Mouse (Mus musculus): ENCODE results near the gene Tex19.1. TPM values are rescaled to one million over a fixed set of nuclear protein-coding genes. Genes with fewer than 3 reads are reported as not detected.

Tex19.1 gene
- polyA plus RNA-seq, 1 experiment from 2014 or later, result 0.34 TPM

DNA sequence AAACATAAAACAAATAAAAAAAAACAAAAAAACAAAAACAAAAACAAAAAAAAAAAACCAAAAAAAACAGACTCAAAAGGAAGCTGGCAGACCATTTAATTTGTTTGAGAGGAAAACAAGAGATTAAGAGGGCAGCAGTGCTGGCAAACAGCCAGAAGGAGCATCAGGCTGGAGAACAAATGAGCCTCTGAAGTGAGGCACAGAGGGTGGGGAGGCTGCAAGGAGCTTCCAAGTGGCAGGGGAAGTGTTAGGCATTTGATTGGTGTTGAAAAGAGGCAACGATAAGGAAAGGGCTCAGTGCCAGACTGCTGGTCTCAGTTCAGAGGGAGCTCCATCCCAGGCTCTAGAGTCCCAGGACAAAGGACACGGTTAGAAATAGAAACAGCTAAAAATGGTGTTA, 36.0 kb upstream of the Tex19.1 start:
- 16% methylated on average over 2 of the region's 2 CpGs for WGBS
- DNase-seq (ENCODE audit: low spot score) (peak; percentile 66), ATAC-seq (ENCODE audit: low FRiP score, low TSS enrichment) (peak; percentile 71)

GRCm38 (mm10) chr11:121111051-121111450, 34.9 kb upstream of the Tex19.1 start:
- no peaks in the 10 kb centered on the region for H3K36me3 ChIP-seq (ENCODE audit: control insufficient read depth, insufficient read depth, low read length)
- 81% methylated on average over 3 of the region's 3 CpGs for WGBS
- TF ChIP-seq CTCF (IDR thresholded peaks at IDR 0.05; ENCODE audit: low read depth) (no peak), EP300 (optimal IDR thresholded peaks at IDR 0.05) (no peak)
- DNase-seq (ENCODE audit: low spot score), result no peak
- no peak overlapping the region for H3K4me2 ChIP-seq (replicated peaks; ENCODE audit: low read depth)
- no peaks in the 10 kb centered on the region for H3K27me3 ChIP-seq (ENCODE audit: control insufficient read depth, insufficient read depth, low read length)
- H3K27ac ChIP-seq (replicated peaks), result no peak overlapping the region
- ATAC-seq (ENCODE audit: low FRiP score, low TSS enrichment), result no peak
- no peak overlapping the region for H3K9ac ChIP-seq (ENCODE audit: low read length)
- no peaks in the 10 kb centered on the region for H3K4me1 ChIP-seq (replicated peaks; ENCODE audit: control insufficient read depth, insufficient read depth)
- no peaks in the 10 kb centered on the region for H3K9me3 ChIP-seq (ENCODE audit: control insufficient read depth, low read length)
- H3K4me3 ChIP-seq (ENCODE audit: low read depth, low read length), result no peak overlapping the region

More for the DNA sequence above, 36.0 kb upstream of the Tex19.1 start:
- H3K9ac ChIP-seq (ENCODE audit: low read length), result no peak overlapping the region
- H3K36me3 ChIP-seq (ENCODE audit: control insufficient read depth, insufficient read depth, low read length), result no peaks in the 10 kb centered on the region
- no peaks in the 10 kb centered on the region for H3K4me1 ChIP-seq (replicated peaks; ENCODE audit: control insufficient read depth, insufficient read depth)
- TF ChIP-seq EP300 (optimal IDR thresholded peaks at IDR 0.05) (no peak), CTCF (IDR thresholded peaks at IDR 0.05; ENCODE audit: low read depth) (no peak)
- H3K4me2 ChIP-seq (replicated peaks; ENCODE audit: low read depth), result no peak overlapping the region
- no peaks in the 10 kb centered on the region for H3K9me3 ChIP-seq (ENCODE audit: control insufficient read depth, low read length)
- H3K27ac ChIP-seq (replicated peaks), result no peak overlapping the region
- no peaks in the 10 kb centered on the region for H3K27me3 ChIP-seq (ENCODE audit: control insufficient read depth, insufficient read depth, low read length)
- no peak overlapping the region for H3K4me3 ChIP-seq (ENCODE audit: low read depth, low read length)

DNA sequence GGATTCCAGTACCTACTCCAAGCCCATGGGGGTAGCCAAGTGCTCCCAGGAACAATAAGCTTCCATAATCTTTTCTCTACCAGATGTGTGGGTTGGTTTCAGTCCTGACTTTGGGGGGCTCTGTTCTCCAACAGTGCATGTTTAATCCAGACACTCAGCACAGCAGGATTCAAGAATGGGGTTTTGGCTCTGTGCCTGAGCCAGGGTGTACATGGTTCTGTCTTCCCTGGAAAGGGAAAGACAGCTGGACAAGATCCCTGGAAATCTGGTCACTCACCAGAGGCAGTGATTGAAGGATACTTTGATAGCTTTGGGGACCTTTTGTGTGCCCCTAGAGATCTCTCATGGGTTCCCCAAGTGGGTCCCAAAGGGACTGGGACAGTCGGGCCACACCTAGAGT, 34.3 kb upstream of the Tex19.1 start:
- TF ChIP-seq EP300 (optimal IDR thresholded peaks at IDR 0.05), result no peak
- TF ChIP-seq CTCF (IDR thresholded peaks at IDR 0.05; ENCODE audit: low read depth), result no peak

GRCm38 (mm10) chr11:121112091-121112775, 33.7 kb upstream of the Tex19.1 start:
- no peak overlapping the region for H3K27ac ChIP-seq (replicated peaks)
- no peak overlapping the region for H3K9ac ChIP-seq (ENCODE audit: low read length)
- H3K4me1 ChIP-seq (replicated peaks; ENCODE audit: control insufficient read depth, insufficient read depth), result no peaks in the 10 kb centered on the region
- TF ChIP-seq EP300 (optimal IDR thresholded peaks at IDR 0.05) (no peak), CTCF (IDR thresholded peaks at IDR 0.05; ENCODE audit: low read depth) (no peak)
- DNase-seq (ENCODE audit: low spot score) (no peak), ATAC-seq (ENCODE audit: low FRiP score, low TSS enrichment) (0 out of 2 replicates have a peak, but pooled peaks have one; percentile 24)
- no peaks in the 10 kb centered on the region for H3K9me3 ChIP-seq (ENCODE audit: control insufficient read depth, low read length)
- 66% methylated on average over 5 of the region's 5 CpGs for WGBS
- no peak overlapping the region for H3K4me2 ChIP-seq (replicated peaks; ENCODE audit: low read depth)
- H3K27me3 ChIP-seq (ENCODE audit: control insufficient read depth, insufficient read depth, low read length), result no peaks in the 10 kb centered on the region
- H3K4me3 ChIP-seq (ENCODE audit: low read depth, low read length), result no peak overlapping the region
- no peaks in the 10 kb centered on the region for H3K36me3 ChIP-seq (ENCODE audit: control insufficient read depth, insufficient read depth, low read length)

More for the DNA sequence above, 34.3 kb upstream of the Tex19.1 start:
- no peak overlapping the region for H3K4me2 ChIP-seq (replicated peaks; ENCODE audit: low read depth)
- H3K4me3 ChIP-seq (ENCODE audit: low read depth, low read length), result no peak overlapping the region
- H3K36me3 ChIP-seq (ENCODE audit: control insufficient read depth, insufficient read depth, low read length), result no peaks in the 10 kb centered on the region
- 70% methylated on average over 1 of the region's 1 CpGs for WGBS
- ATAC-seq (ENCODE audit: low FRiP score, low TSS enrichment), result peak; percentile 24; the same call in 1 of the 2 replicates
- no peaks in the 10 kb centered on the region for H3K9me3 ChIP-seq (ENCODE audit: control insufficient read depth, low read length)
- H3K9ac ChIP-seq (ENCODE audit: low read length), result no peak overlapping the region
- H3K27me3 ChIP-seq (ENCODE audit: control insufficient read depth, insufficient read depth, low read length), result no peaks in the 10 kb centered on the region
- no peak for DNase-seq (ENCODE audit: low spot score)
- H3K27ac ChIP-seq (replicated peaks), result no peak overlapping the region
- no peaks in the 10 kb centered on the region for H3K4me1 ChIP-seq (replicated peaks; ENCODE audit: control insufficient read depth, insufficient read depth)

DNA sequence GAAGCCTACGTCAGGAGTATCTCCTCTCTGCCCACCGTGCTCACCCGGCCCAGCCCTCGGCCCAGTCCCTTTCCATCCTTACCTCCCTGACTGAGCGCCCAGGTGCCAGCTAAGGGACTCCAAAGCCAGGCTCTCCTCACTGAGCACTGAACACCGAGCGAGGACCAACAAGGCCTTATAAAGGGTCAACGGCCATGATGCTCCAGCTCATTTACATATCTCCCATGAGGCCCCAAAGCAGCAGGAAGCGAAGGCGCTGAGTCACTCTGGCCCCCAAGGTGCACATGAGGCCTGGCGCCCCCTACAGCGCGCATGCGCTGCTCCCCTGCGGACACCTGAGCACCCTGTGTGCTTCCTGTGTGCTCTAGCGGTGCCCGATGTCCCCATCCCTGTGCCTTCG, 27.8 kb upstream of the Tex19.1 start:
- no peaks in the 10 kb centered on the region for H3K4me1 ChIP-seq (replicated peaks; ENCODE audit: control insufficient read depth, insufficient read depth)
- ATAC-seq (ENCODE audit: low FRiP score, low TSS enrichment) (peak; percentile 26; the same call in 1 of the 2 replicates), DNase-seq (ENCODE audit: low spot score) (no peak)
- no peaks in the 10 kb centered on the region for H3K27me3 ChIP-seq (ENCODE audit: control insufficient read depth, insufficient read depth, low read length)
- no peak overlapping the region for H3K27ac ChIP-seq (replicated peaks)
- no peaks in the 10 kb centered on the region for H3K9me3 ChIP-seq (ENCODE audit: control insufficient read depth, low read length)
- no peak overlapping the region for H3K9ac ChIP-seq (ENCODE audit: low read length)
- WGBS, result 90% methylated on average over 18 of the region's 18 CpGs
- H3K4me2 ChIP-seq (replicated peaks; ENCODE audit: low read depth), result no peak overlapping the region
- peak; percentile 5; the same call in 1 of the 2 replicates for TF ChIP-seq CTCF (IDR thresholded peaks at IDR 0.05; ENCODE audit: low read depth)
- no peak for TF ChIP-seq EP300 (optimal IDR thresholded peaks at IDR 0.05)
- no peaks in the 10 kb centered on the region for H3K36me3 ChIP-seq (ENCODE audit: control insufficient read depth, insufficient read depth, low read length)
- no peak overlapping the region for H3K4me3 ChIP-seq (ENCODE audit: low read depth, low read length)

DNA sequence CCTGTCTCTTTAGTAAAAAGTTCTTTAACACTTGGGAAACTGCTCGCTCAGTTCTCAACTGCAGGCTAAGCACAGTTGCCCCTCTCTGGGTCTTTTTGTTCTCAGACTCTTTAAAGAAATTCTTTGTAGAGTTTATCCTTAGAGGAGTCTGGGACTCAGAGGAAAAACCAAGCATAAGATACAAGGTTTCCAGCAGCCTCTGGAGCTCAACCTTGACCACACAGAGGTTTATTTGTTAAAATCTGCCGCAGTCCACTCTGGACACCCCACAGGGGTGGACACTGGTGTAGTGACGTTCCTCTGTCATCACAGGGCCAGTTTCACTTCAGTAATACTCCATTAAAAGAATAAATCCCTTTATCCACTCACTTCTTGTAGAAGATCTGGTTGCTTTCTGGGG, 27.4 kb upstream of the Tex19.1 start, which contains the start of gene Tex19.2:
Tex19.2 (minus strand) TSS at position 101 of the 400 bp plus-strand sequence.
- Histone ChIP-seq H3K9ac (ENCODE audit: low read length) (no peak within 1 kb of the TSS), H3K27ac (replicated peaks) (no peak within 1 kb of the TSS), H3K36me3 (ENCODE audit: control insufficient read depth, insufficient read depth, low read length) (no peaks in the 10 kb centered on the region), H3K4me3 (ENCODE audit: low read depth, low read length) (no peak within 1 kb of the TSS), H3K27me3 (ENCODE audit: control insufficient read depth, insufficient read depth, low read length) (no peaks in the 10 kb centered on the region), H3K9me3 (ENCODE audit: control insufficient read depth, low read length) (no peaks in the 10 kb centered on the region), H3K4me2 (replicated peaks; ENCODE audit: low read depth) (no peak within 1 kb of the TSS), H3K4me1 (replicated peaks; ENCODE audit: control insufficient read depth, insufficient read depth) (no peaks in the 10 kb centered on the region)
- 82% methylated on average over 3 of the region's 3 CpGs for WGBS
- TF ChIP-seq CTCF (IDR thresholded peaks at IDR 0.05; ENCODE audit: low read depth) (no peak), EP300 (optimal IDR thresholded peaks at IDR 0.05) (no peak)
- DNase-seq (ENCODE audit: low spot score), result no peak
- no peak for ATAC-seq (ENCODE audit: low FRiP score, low TSS enrichment)
